Mouse (Mus musculus): ENCODE measurements around the gene Ndufs1.
"Not testable (repeated sequence)": the region's sequence is repeated elsewhere in the genome, so short reads cannot be mapped to it uniquely, and the experiment has no call there.

Gene Ndufs1

DNA sequence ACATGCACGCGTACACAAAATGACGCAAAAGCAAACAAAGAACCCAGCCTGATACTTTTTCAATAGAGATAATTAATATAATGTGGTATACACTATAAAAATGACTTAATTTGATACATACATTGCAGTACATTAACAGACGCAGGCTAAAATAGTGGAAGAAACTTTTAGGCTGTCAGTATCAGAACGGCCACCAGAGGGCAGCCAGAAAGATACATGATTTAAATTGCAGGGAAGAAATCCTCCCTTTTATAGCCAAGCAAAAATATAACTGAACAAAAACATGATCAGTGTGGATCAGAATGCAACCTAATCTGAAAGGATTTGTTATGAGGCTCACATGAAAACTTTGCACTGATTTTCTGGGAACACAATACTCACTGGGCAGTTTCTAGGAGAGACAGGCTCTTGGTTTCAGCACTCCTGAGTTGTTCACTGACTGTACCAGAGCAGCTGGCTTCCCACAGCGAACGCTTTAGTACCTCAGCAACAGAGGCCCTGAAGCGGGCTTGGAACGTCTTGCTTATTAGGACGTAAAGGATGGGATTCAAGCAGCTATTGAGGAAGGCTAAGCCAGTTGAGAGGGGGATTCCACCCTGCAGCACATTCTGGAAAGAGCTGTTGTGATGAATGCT, 6.1 kb upstream of the Ndufs1 start:
- peak; percentile 76 for DNase-seq (ENCODE audit: low read depth)

DNA sequence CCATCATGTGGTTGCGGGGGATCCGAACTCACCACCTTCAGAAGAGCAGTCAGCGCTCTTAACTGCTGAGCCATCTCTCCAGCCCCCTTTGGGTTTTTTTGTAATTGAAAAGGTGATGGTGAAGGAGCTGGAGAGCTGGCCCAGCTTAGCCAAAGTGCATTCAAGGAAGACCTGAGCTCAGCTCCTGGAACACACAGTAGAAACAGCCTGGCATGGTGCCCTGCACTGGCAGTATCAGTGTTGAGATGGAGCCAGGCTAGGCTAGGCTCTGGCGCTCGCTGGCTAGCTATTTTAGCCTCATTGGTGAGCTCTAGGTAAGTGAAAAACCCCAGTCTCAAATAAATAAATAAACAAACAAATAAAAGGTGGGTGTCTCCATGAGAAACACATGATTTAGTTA, 5.6 kb upstream of the Ndufs1 start:
- DNase-seq (ENCODE audit: low read depth): no peak

DNA sequence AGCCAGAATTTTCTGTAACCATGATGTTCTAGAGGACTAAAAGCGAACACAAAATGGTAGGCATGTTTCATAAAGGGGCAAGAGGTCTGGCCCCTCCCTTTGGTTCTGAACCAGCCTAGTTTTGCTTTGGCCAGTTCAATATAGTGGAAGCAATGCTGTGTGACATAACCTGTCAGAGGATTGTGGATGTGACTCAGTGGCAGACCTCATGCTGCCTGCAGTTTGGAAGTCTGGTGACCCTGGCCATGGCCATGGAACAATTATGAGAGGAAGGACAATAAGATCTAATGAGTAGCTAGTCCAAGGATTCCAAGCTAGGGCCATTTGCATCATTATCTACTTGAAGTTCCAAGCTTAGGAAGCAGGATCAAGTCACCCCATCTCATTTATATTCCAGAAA, 4.8 kb upstream of the Ndufs1 start:
- no peak for DNase-seq (ENCODE audit: low read depth)

DNA sequence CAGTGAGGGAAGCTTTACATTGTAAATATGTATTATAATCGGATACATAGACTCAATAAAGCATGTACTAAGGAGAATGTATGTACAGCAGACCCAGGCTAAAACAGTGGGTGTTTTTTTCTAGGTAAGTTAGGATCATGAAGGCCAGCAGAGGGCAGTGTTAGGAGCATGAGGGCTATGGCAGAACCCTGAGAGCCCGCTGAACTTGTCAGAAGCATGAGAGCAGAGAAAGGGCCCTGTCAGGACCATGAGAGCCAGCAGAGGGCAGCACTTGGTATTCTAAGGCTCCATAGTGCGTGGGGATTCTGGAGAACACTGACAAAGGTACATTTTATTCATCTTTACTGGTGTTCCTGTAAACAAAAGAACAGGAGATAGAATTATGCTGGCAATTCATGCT, 4.4 kb upstream of the Ndufs1 start:
- DNase-seq (ENCODE audit: low read depth): peak; percentile 98

DNA sequence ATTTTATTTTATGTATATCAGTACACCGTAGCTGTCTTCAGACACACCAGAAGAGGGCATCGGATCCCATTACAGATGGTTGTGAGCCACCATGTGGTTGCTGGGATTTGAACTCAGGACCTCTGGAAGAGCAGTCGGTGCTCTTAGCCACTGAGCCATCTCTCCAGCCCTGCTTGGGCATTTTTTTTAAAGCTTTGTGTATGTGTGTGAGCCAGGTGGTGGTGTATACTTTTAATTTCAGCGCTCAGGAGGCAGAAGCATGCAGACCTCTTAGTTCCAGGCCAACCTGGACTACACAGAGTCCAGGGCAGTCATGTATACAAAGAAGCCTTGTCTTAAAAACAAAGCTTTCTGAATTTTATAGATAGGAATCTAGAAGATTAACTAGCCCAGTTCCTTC, 3.9 kb upstream of the Ndufs1 start:
- not testable (repeated sequence) for DNase-seq (ENCODE audit: low read depth)

DNA sequence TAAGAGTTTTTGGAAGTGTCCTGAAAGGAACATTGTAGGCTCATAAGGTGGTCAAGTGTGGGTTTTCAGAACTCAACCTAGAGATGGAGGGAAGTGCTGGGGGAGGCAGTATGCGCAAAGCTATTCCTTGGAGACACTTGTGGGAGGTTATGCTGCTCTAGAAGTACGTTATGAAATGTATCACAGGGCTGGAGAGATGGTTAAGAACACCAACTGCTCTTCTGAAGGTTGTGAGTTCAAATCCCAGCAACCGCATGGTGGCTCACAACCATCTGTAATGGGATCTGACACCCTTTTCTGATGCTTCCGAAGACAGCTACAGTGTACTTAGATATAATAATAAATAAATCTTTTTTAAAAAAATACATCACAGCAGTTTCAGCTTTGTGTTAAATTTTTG, 3.5 kb upstream of the Ndufs1 start:
- DNase-seq (ENCODE audit: low read depth): peak; percentile 13

DNA sequence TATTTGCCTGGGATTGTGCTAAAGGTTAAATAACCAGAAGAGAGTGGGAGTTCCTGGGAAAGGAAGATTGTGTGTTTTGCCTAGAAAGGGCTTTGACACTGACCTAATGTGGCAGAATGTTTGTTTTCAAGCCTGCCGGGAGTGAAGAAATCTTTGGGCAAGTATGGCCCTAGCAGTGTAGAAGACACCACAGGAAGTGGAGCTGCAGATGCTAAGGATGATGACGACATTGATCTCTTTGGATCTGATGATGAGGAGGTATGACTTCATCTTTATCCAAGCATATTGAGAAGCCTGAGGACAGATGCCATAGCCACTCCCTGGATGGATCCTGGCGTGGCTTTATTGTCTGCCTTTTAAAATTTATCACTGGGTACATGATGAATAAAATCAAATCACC, 1.7 kb upstream of the Ndufs1 start:
- DNase-seq (ENCODE audit: low read depth): peak; percentile 16

DNA sequence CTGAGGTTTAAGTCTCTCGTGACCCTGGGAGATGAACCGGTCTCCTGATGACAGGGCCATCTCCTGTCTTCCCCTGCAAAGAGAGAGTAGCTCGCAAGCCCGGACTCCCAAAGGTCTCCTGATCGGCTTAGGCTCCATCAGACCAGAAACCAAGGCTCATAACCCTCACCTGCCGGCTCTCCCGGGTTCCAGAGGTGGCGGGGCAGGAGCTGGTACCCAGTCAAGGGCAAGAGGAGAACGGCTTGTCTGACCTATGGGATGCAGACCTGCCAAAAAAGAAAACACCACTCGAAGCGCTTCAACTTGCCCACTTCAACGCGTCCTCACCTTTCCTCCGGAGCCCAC, 402 bp downstream of the Ndufs1 start:
- no peak for DNase-seq (ENCODE audit: low read depth)

DNA sequence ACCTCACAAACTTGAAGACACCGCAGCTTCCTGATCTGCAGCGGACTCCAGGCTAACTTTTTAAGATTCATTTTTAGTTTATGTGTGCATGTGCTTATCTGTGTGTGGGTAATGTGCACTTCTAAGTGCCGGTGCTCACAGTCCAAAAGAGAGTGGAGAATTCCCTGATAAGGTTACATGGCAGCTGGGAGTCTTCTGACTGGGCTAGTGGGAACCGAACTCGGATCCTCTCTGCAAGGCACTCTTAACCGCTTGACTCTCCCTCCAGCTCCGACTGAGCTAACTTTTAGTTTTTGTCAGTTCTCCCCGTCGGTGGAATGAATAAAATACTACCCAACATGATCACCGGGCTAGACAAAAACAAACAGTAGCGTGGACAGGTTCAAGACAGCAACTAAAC, 780 bp downstream of the Ndufs1 start:
- no peak for DNase-seq (ENCODE audit: low read depth)

DNA sequence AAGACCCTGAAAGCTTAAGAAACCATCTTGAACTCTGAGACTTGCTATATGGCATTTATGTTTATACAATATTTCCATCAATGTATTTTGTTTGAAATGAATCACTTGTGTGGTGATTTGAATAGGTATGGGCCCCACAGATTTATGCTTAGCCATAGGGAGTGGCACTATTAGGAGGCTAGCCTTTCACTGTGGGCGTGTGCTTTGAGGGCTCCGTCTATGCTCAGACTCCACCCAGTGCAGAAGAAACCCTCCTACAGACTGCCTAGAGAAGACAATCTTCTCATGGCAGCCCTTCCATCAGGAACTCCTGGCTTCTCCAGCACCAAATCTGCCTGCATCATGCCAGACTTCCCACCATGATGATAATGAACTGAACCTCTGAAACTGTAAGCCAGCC, 8.0 kb downstream of the Ndufs1 start:
- no peak for DNase-seq (ENCODE audit: low read depth)

DNA sequence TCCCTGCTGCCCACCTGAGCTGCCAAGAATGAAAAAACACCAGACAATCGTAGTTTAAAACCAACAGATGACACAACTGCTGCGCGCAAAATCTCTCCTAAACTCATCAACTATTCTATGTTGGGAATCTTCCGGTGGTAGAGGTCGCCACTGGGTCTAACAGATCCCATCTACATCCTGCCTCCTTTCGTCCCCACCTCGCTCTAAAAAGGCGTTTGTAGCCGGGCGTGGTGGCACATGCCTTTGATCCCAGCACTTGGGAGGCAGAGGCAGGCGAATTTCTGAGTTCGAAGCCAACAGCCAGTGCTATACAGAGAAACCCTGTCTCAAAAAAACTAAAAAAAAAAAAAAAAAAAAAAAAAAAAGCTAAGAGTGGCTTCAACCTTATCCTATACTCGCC, 36.4 kb downstream of the Ndufs1 start:
- DNase-seq (ENCODE audit: low read depth): no peak

DNA sequence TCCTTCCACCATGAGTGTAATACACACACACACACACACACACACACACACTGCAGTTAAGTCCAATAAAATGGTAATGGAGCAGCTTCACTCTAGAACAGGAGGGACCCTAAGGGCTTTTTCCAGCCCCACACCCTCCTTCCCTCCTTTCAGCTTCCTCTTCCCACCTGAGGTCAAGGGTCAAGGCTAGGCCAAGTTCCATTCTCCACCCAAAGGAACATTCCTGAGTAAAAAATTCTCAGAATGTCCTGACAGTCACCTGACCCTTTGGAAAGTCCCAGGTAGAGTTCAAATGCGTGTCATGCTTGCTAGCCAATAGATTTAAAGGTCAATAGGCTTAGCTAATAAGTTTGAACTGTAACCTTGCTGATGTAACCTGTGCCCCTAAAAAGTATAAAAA, 38.0 kb downstream of the Ndufs1 start:
- DNase-seq (ENCODE audit: low read depth): not testable (repeated sequence)

DNA sequence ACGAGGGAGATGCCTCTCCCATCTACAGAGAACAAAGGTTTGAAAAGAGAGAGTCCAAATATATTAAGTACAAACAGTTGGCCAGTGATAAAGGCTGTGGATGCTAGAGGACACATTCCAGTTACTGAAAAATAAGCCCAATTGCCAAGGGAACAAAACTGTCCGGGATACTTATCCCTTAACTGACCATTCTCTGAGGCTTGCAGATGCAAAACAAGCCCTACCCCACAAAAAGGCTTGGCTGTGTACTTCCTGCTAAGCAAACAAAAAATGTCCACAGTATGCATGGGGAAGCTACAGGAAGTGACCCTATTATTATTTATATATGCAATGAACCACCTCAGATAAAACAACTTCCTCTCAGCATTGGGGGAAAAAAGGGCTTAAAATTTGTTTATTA, 38.7 kb downstream of the Ndufs1 start:
- no peak for DNase-seq (ENCODE audit: low read depth)

DNA sequence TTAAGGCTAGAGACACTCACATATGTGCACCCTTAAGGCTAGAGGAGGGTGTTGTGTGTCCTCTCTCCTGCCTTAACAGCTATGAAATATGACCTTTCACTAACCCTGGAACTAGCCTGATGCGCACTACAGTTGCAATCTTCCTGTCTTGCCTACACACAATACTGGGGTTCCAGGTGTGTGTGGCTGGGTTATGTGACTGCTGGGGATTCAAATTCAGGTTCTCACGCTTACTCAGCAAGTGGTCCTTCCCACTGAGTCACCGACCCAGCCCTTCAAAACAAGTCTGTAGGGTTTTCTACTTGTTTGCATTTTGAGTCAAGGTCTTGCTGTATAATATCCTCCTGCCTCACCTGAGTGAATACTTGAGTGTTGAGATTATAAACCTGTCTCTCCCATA, 42.1 kb downstream of the Ndufs1 start:
- no peak for DNase-seq (ENCODE audit: low read depth)

DNA sequence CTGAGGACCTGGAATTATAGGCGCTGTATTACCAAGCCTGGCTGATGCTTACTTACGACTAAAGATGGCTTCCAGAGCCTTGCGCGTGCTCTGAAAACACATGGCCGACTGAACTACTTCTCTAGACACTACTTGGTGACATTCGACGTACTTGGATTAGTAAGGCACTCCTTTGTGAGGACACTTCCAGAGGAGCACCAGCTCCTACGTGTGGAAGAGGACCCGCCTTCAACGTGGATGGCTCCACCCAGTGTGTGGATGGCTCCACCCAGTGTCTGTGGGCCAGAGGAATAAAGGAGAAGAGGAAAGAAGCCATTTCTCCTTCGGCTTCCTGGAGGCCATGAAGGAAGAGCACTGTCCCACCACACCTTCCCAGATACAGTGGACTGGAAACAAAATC, 44.9 kb downstream of the Ndufs1 start:
- no peak for DNase-seq (ENCODE audit: low read depth)

DNA sequence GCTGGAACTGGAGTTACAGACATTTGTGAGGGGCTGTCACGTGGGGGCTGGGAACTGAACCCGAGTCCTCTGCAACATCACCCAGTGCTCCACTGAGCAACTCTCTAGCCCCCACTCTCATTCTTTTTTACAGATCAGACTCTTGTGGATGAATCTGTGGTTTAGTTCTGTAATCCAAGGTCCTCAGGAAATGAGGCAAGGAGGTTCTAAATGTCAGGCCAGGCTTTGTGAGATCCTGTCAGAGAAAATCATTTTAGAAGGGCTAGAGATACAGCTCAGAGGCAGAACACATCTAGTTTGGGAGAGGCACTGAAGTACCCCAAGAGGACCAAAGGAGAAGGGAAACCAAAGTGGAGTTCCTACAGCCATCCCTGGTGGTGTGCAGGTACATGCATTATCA, 45.8 kb downstream of the Ndufs1 start:
- no peak for DNase-seq (ENCODE audit: low read depth)

DNA sequence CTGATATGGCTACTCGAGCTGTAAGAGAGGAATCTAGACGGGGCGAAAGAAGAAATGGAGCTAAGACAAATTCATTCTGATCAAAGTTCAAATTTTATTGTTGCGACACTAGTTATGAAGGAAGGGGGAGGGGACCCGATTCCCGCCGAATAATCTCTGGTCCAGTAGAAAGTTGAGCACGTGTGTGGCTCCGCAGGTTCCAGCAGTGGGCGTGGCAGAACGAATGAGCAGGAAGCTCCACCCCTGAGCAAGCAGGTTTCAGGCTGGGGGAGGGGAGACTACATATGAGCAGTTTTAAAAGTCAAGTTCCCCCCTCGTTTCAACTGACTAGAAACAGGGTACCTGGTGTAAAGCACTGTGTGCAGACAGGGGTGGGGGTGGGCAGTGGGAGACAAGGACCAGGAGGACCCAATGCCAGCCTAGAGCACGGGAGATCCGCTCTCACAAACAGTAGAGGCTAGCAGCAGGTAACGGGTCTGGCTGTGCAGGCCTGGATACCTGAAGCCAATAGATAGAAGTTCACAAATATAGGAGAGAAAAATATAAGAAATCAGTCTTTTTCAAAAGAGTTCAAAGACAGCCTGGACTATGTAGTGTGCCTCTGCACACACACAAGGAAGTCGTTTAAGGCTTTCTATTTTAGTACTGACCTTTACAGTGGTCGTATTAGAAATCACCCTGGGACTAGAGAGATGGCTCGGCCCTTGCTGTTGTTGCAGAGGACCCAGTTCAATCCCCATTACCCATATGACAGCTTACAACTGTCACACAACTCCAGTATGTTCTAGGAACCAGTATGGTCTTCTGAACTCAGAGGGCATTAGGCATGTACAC, 46.6 kb downstream of the Ndufs1 start:
- DNase-seq (ENCODE audit: low read depth): peak; percentile 66

DNA sequence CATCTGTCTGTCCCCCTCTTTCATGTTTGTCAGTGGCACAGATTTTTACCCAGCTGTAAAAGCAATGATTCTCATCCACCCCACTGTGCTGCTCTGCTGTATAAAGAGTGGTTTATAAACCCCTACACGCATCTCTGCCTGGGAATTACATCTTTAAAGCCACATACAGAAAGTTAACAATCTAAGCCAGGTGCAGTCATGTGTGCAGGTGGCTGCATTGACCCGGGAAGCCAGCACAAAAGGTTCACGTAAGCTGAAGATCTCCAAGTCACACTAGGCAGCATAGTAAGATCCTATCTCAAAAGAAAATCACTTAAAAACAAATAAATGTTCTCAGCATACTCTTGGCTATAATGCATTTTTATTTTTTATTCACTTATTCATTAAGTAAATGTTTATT, 47.4 kb downstream of the Ndufs1 start:
- DNase-seq (ENCODE audit: low read depth): peak; percentile 22

DNA sequence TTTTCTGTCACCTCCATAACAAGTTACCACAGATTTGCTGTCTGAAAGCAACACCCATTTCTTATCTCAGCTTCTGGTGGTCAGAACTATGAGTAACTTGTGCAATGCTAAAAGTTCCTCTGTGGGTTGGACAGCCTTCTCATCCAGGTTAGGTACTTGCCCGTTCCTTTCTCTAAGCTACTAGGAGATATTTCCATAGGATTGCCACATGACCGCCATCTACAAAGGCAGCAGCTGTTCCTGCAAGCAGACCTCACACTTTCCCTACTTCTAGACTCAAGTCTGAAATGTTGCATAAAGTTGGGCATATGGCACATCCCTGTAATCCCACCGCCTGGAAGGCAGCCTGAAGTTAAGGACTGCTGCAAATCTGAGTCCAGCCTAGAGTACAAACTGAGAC, 50.4 kb downstream of the Ndufs1 start:
- no peak for DNase-seq (ENCODE audit: low read depth)

DNA sequence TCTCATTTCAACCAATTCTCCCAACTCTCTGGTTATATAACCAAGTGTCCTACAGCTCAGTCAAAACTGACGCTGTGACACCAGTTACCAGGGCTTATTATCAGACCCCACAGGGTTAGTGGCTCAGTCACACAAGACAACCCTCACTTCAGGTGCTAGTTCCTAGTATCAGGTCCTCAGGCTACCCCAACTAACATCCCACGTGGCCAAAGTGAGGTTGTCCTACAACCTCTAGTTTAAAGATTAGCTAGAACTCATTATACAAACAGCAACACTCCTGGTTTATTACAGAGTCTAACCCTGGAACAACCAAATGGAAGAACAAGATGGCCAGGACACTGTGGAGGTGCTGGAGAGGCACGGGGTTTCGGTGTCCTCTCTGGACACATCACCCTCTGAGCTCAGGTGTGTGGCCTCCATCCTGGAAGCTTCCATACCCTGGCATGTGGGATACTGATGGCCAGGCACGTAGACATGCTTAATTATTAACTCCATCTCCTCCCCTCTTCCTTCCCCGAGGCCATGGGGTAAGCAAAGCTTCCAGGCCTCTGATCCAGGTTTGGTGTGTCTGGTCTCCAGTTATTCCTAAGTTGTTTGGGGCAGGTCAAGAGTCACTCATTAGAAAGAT, 52.7 kb downstream of the Ndufs1 start:
- no peak for DNase-seq (ENCODE audit: low read depth)

DNA sequence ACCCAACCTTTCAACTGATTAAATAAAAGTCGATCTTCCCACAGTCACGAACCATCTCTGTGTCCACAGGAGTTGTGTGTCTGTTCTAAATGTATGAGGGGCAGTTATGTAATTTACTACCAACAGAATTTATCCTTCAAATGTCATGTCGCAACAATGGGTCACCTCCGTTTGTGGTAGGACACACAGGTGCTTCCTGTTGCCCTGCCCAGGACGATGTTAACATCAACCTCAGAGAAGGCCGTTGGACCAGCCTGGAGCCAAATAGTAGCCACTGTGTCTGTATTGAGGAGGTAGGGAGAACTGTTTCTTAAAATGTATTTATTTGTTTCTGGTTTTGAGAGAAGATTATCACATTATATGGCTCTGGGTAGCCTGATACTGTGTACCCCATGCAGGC, 54.6 kb downstream of the Ndufs1 start:
- no peak for DNase-seq (ENCODE audit: low read depth)

DNA sequence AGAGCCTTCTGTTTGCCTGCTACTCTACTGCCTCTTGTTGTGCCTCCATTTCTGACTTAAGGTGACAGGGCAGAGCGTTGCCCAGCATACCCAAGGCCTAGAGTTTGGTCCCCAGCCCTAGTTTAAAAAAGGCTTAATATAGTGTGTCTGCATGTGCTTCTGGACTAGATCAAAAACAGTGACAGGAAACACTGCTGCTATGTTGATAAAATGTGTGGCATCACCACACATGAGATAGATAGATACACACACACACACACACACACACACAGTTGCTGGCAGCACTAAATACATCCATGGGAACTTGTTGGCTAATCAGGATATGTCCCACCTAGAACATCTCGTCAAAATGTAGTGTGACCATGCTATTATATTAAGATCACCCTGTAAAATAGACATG, 56.3 kb downstream of the Ndufs1 start:
- DNase-seq (ENCODE audit: low read depth): no peak

DNA sequence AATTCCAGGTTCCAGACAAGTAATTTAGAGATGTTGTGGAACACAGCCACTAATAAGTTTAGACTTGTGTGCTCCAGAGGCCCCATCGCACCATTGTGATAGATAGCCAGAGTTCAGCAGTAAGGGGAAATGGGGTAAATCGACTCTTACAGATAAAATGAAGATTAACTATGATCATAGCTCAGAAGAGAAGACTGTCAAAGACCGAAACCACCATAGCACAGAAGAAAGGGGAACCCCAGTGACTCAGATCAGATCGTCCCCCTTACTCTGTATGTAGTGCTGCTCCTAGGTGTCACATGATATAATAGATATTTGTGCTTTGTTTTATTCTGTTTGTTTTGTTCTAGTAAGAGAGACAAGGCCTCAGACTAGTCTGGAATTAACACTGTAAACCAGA, 57.0 kb downstream of the Ndufs1 start:
- DNase-seq (ENCODE audit: low read depth): no peak

DNA sequence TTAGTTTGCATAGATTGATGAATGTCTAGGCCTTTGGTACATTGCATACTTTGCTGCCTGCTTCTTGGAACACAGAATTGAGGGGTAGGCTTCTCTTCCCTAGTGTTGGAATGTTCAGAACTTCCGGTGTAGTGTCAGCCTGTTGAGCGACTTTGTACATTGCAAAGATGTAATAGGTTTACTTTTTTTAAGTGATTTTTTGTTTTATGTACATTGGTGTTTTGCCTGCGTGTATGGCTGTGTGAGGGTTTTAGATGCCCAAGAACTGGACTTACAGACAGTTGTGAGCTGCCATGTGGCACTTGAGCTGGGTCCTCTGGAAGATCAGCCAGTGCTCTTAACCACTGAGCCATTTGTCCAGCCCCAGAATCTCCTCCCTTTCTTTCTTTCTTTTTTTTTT, 61.1 kb downstream of the Ndufs1 start:
- peak; percentile 25 for DNase-seq (ENCODE audit: low read depth)
